Mouse (Mus musculus): Measurements from ENCODE around the gene Hist1h4h. TPM values are rescaled to one million over a fixed set of nuclear protein-coding genes. Genes with fewer than 3 reads are reported as not detected.
"Not testable (repeated sequence)": the region's sequence is repeated elsewhere in the genome, so short reads cannot be mapped to it uniquely, and the experiment has no call there.

Gene Hist1h4h
- polyA plus RNA-seq, 1 experiment from 2014 or later: 2.9 TPM

DNA sequence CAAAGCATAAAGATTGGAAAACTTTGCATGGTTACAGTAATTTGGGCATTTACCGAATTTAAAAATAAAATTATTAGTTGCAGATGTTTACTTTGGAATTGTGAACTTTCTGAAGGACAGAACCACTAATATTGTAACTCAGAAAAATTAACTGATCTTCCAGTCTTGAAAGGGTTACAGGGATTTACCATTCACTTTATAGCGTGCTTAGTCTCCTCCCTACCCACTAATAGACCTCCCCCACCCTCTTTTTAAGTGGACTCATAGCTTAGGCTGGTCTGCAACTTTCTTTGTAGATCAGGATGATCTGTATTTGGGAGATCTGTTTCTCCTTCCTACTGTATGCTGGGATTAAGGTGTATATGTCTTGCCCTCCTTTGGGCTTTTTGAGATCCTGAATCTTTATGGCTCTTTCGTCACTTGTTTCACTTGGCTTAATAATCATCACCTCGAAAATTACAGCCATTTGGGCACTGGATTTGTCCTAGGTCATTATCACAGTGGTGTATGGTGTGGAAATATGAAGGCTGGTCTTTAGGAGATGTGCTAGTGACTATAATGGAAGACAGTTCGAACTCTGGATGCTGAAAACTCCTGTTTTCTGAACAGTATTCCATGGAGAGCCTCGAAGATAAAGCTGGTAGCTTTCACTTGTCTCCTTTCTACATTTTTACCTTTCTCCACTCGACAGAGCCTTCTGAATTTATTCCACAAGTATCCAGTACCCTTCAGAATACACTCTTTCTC lies 5.4 kb downstream of the Hist1h4h start:
- peaks cover 36% of the 10 kb centered on the region for H3K4me1 ChIP-seq (replicated peaks; ENCODE audit: control insufficient read depth, insufficient read depth, low read length)
- H3K9me3 ChIP-seq (ENCODE audit: control insufficient read depth, low read length): no peaks in the 10 kb centered on the region
- WGBS: 17% methylated on average over 7 of the region's 7 CpGs
- H3K9ac ChIP-seq (replicated peaks; ENCODE audit: low read depth, low read length): peak overlapping the region; percentile 39; the same call in 1 of the 2 replicates
- no peak for ATAC-seq
- peak overlapping the region; percentile 29 for H3K4me2 ChIP-seq (ENCODE audit: low read length)
- no peak overlapping the region for H3K27ac ChIP-seq (ENCODE audit: low read length)
- no peaks in the 10 kb centered on the region for H3K36me3 ChIP-seq (ENCODE audit: control insufficient read depth, insufficient read depth)
- peak overlapping the region; percentile 30 for H3K4me3 ChIP-seq (replicated peaks; ENCODE audit: low read length)
- no peaks in the 10 kb centered on the region for H3K27me3 ChIP-seq (replicated peaks; ENCODE audit: control insufficient read depth, insufficient read depth, low read length)

DNA sequence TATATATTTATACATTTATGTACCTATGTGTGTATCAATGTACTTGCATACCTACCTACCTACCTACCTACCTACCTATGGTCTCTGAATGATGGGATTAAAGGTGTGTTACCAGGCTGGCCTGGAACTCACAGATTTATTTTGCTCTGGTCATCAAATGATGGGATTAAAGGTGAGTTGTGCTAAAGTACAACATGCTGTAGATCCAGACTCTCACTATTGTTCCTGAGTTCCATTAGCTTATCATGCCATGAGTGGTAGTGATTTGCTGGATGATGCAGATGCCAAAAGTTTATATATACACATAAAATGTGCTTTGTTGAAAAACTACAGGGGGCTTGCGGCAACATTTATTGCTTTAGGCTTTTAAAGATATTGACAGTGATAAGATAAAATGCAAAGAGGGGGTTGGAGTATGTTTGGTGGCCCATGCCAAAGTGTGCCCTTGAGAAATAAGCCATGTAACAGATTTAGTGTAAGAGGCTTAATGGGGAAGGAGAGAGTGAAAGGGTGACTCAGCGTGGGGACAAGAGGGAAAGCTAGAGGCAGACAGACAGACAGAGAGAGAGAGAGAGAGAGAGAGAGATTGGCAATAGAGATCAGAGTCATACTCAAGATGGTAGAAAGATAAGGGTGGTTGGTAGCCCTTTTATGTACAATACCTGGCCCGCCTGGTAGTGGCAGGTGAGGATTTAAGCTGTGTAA lies 6.3 kb downstream of the Hist1h4h start:
- H3K27me3 ChIP-seq (replicated peaks; ENCODE audit: control insufficient read depth, insufficient read depth, low read length): no peaks in the 10 kb centered on the region
- H3K9ac ChIP-seq (replicated peaks; ENCODE audit: low read depth, low read length): no peak overlapping the region

DNA sequence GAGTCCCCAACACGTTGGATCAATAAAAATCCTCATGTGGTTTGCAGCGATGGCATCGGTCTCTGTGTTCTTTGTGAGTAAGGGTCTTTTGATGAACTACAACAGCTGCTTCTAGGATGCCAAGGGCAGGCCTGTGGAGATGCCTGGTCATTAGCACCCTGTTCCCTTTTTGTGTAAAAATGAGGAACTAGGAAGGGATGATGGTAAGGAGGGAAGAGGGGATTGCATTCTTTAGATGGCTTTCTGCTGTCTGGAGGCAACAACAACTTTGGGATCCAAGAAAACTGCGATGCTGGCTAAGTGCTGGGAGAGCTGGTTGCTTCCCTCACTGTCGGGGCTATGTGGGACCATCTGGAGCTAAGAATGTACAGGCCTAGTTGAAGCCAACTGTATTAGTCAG lies 7.4 kb downstream of the Hist1h4h start:
- no peak overlapping the region for H3K9ac ChIP-seq (replicated peaks; ENCODE audit: low read depth, low read length)
- WGBS: 87% methylated on average over 5 of the region's 5 CpGs
- ATAC-seq: no peak

More for the DNA sequence above, 6.3 kb downstream of the Hist1h4h start:
- WGBS: 81% methylated on average over 3 of the region's 3 CpGs
- no peaks in the 10 kb centered on the region for H3K9me3 ChIP-seq (ENCODE audit: control insufficient read depth, low read length)
- no peak overlapping the region for H3K27ac ChIP-seq (ENCODE audit: low read length)
- peaks cover 34% of the 10 kb centered on the region for H3K4me1 ChIP-seq (replicated peaks; ENCODE audit: control insufficient read depth, insufficient read depth, low read length)
- no peak for ATAC-seq
- no peaks in the 10 kb centered on the region for H3K36me3 ChIP-seq (ENCODE audit: control insufficient read depth, insufficient read depth)
- H3K4me3 ChIP-seq (replicated peaks; ENCODE audit: low read length): peak overlapping the region; percentile 11; the same call in 1 of the 2 replicates
- peak overlapping the region; percentile 38 for H3K4me2 ChIP-seq (ENCODE audit: low read length)

DNA sequence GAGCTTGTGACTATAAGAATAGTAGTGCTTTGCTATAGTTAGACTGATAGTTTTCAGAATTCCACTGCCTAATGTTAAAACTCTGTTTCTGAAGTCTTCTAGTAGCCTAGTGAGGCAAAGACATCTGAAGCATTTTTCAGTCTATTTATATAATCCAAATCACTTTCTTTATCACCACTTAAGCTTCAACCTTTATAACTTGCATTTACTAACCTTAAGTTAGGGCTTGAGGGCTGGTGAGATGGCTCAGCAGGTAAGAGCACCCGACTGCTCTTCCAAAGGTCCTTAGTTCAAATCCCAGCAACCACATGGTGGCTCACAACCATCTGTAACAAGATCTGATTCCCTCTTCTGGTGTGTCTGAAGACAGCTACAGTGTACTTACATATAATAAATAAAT lies 9.0 kb downstream of the Hist1h4h start:
- not testable (repeated sequence) for H3K9me3 ChIP-seq (ENCODE audit: control insufficient read depth, low read length); H3K4me3 ChIP-seq (replicated peaks; ENCODE audit: low read length); H3K4me2 ChIP-seq (ENCODE audit: low read length); H3K27me3 ChIP-seq (replicated peaks; ENCODE audit: control insufficient read depth, insufficient read depth, low read length); H3K9ac ChIP-seq (replicated peaks; ENCODE audit: low read depth, low read length); ATAC-seq; H3K36me3 ChIP-seq (ENCODE audit: control insufficient read depth, insufficient read depth); H3K27ac ChIP-seq (ENCODE audit: low read length)
- 70% methylated on average over 1 of the region's 1 CpGs for WGBS
- H3K4me1 ChIP-seq (replicated peaks; ENCODE audit: control insufficient read depth, insufficient read depth, low read length): peaks cover 13% of the 10 kb centered on the region

More for the DNA sequence above, 7.4 kb downstream of the Hist1h4h start:
- no peaks in the 10 kb centered on the region for H3K9me3 ChIP-seq (ENCODE audit: control insufficient read depth, low read length)
- H3K4me1 ChIP-seq (replicated peaks; ENCODE audit: control insufficient read depth, insufficient read depth, low read length): peaks cover 24% of the 10 kb centered on the region
- H3K4me3 ChIP-seq (replicated peaks; ENCODE audit: low read length): no peak overlapping the region
- H3K27ac ChIP-seq (ENCODE audit: low read length): no peak overlapping the region
- H3K27me3 ChIP-seq (replicated peaks; ENCODE audit: control insufficient read depth, insufficient read depth, low read length): no peaks in the 10 kb centered on the region
- H3K4me2 ChIP-seq (ENCODE audit: low read length): no peak overlapping the region
- no peaks in the 10 kb centered on the region for H3K36me3 ChIP-seq (ENCODE audit: control insufficient read depth, insufficient read depth)

DNA sequence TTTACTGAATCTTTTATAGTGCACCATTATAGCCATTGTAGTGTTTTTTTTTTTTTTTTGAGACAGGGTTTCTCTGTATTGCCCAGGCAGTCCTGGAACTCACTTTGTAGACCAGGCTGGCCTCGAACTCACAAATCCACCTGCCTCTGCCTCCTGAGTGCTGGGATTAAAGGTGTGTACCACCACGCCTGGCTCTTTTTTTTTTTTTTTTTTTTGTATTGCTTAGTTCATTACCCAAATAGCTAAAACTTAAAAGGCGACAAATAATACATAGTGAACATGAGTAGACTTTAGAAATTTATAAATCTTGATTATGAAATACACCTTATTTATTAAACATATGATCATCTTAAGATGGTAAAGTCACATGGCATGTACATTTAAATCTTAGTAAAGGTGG lies 10.6 kb downstream of the Hist1h4h start:
- Histone ChIP-seq H3K4me2 (ENCODE audit: low read length) (no peak overlapping the region), H3K36me3 (ENCODE audit: control insufficient read depth, insufficient read depth) (no peaks in the 10 kb centered on the region), H3K27ac (ENCODE audit: low read length) (no peak overlapping the region), H3K27me3 (replicated peaks; ENCODE audit: control insufficient read depth, insufficient read depth, low read length) (no peaks in the 10 kb centered on the region), H3K4me1 (replicated peaks; ENCODE audit: control insufficient read depth, insufficient read depth, low read length) (peaks cover 8% of the 10 kb centered on the region; the same call in 1 of the 2 replicates), H3K4me3 (replicated peaks; ENCODE audit: low read length) (no peak overlapping the region), H3K9ac (replicated peaks; ENCODE audit: low read depth, low read length) (no peak overlapping the region), H3K9me3 (ENCODE audit: control insufficient read depth, low read length) (no peaks in the 10 kb centered on the region)
- WGBS: 68% methylated on average over 3 of the region's 3 CpGs
- ATAC-seq: no peak

DNA sequence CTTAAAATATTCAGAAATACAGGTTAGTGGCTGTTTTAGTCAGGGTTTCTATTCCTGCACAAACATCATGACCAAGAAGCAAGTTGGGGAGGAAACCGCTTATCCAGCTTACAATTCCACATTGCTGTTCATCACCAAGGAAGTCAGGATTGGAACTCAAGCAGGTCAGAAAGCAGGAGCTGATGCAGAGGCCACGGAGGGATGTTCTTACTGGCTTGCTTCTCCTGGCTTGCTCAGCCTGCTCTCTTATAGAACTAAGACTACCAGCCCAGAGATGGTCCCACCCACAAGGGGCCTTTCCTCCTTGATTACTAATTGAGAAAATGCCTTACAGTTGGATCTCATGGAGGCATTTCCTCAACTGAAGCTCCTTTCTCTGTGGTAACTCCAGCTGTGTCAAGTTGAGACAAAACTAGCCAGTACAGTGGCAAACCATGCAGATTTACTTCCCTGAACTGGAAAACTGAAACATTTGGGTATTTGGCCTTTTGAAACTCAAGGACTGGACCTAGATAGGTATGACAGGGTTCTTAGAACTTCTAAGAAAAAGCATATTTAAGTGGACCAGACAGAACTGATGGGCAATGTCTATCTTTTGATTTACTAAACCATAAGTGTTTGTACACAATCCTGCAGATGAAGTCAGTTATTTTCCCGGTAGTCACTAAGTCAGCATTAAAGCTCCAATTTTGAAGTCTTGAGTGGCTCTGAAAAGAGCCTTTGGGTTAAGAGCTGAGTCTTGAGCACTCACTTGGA lies 11.6 kb downstream of the Hist1h4h start:
- WGBS: 9% methylated on average over 3 of the region's 3 CpGs
- peak overlapping the region; percentile 48 for H3K27ac ChIP-seq (ENCODE audit: low read length)

DNA sequence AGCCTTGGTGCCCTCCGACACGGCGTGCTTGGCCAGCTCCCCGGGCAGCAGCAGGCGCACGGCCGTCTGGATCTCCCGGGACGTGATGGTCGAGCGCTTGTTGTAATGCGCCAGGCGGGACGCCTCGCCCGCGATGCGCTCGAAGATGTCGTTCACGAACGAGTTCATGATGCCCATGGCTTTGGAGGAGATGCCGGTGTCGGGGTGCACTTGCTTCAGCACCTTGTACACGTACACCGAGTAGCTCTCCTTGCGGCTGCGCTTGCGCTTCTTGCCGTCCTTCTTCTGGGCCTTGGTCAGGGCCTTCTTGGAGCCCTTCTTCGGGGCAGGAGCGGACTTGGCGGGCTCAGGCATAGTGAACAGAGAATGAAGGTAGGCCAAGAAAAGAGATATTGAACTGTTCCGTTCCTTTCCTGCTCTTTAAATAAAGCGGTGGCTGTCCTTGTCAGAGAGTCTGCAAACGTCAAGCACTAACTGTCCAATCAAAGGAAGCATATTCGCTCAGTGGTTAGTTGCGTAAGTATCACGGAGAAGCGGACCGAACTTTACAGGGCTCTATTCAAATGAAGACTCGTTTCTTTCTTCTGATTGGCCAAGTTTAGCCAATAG lies 12.3 kb downstream of the Hist1h4h start, which contains the start of gene Hist1h2bh:
Gene Hist1h2bh, minus strand, starts transcription at position 394 of the 609 bp plus-strand sequence.
- Histone ChIP-seq H3K27ac (ENCODE audit: low read length) (peak within 1 kb of the TSS; percentile 94), H3K4me2 (ENCODE audit: low read length) (peak within 1 kb of the TSS; percentile 73), H3K9ac (replicated peaks; ENCODE audit: low read depth, low read length) (peak within 1 kb of the TSS; percentile 41), H3K4me3 (replicated peaks; ENCODE audit: low read length) (peak within 1 kb of the TSS; percentile 54)
- ATAC-seq: peak; percentile 93
- not testable (repeated sequence) for H3K36me3 ChIP-seq (ENCODE audit: control insufficient read depth, insufficient read depth); H3K4me1 ChIP-seq (replicated peaks; ENCODE audit: control insufficient read depth, insufficient read depth, low read length); H3K9me3 ChIP-seq (ENCODE audit: control insufficient read depth, low read length); H3K27me3 ChIP-seq (replicated peaks; ENCODE audit: control insufficient read depth, insufficient read depth, low read length)
- WGBS: under 1% methylated on average over 27 of the region's 42 CpGs

More for the DNA sequence above, 11.6 kb downstream of the Hist1h4h start:
- H3K9me3 ChIP-seq (ENCODE audit: control insufficient read depth, low read length); H3K36me3 ChIP-seq (ENCODE audit: control insufficient read depth, insufficient read depth); H3K4me1 ChIP-seq (replicated peaks; ENCODE audit: control insufficient read depth, insufficient read depth, low read length); H3K27me3 ChIP-seq (replicated peaks; ENCODE audit: control insufficient read depth, insufficient read depth, low read length); ATAC-seq: not testable (repeated sequence)
- Histone ChIP-seq H3K4me3 (replicated peaks; ENCODE audit: low read length) (peak overlapping the region; percentile 42), H3K9ac (replicated peaks; ENCODE audit: low read depth, low read length) (peak overlapping the region; percentile 33; the same call in 1 of the 2 replicates), H3K4me2 (ENCODE audit: low read length) (peak overlapping the region; percentile 58)

DNA sequence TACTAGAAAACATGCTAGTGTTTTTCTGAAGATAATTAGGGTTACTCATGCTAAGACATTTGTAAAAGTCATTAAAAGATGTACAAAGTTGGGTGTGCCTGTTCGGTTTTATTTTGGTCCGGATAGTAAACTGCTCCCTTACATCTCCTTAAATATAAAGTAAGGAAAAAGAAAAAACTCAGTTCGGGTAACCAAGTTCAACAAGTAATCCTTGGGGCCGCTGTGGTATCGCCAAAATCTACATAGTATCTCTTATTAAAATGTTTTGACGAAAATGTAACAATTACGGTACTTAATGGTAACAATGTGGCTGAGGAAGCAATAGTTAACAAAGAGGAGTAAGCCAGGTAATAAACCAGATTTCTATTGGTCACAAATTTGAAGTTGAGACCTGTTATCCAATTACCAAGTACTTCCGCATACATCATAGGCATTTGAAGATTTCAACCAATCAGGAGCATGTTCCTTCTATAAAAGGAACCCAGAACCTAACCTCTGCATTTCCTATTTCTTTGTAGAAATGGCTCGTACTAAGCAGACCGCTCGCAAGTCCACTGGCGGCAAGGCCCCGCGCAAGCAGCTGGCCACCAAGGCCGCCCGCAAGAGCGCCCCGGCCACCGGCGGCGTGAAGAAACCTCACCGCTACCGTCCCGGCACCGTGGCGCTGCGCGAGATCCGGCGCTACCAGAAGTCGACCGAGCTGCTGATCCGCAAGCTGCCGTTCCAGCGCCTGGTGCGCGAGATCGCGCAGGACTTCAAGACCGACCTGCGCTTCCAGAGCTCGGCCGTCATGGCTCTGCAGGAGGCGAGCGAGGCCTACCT lies 13.3 kb downstream of the Hist1h4h start, which contains the start of gene Hist1h3f:
Gene Hist1h3f, plus strand, starts transcription at position 88 of the 822 bp plus-strand sequence.
- peak within 1 kb of the TSS; percentile 54 for H3K4me3 ChIP-seq (replicated peaks; ENCODE audit: low read length)
- H3K4me1 ChIP-seq (replicated peaks; ENCODE audit: control insufficient read depth, insufficient read depth, low read length): peaks cover 2% of the 10 kb centered on the region; the same call in 1 of the 2 replicates
- peak; percentile 93 for ATAC-seq
- peak within 1 kb of the TSS; percentile 61 for H3K9ac ChIP-seq (replicated peaks; ENCODE audit: low read depth, low read length)
- peak within 1 kb of the TSS; percentile 94 for H3K27ac ChIP-seq (ENCODE audit: low read length)
- peak within 1 kb of the TSS; percentile 73 for H3K4me2 ChIP-seq (ENCODE audit: low read length)
- no peaks in the 10 kb centered on the region for H3K27me3 ChIP-seq (replicated peaks; ENCODE audit: control insufficient read depth, insufficient read depth, low read length)
- no peaks in the 10 kb centered on the region for H3K36me3 ChIP-seq (ENCODE audit: control insufficient read depth, insufficient read depth)
- under 1% methylated on average over 23 of the region's 45 CpGs for WGBS
- no peaks in the 10 kb centered on the region for H3K9me3 ChIP-seq (ENCODE audit: control insufficient read depth, low read length)

Data from forebrain, embryonic 16.5 days (tissue).